Mouse (Mus musculus): ENCODE measurements around the gene Tnfsf14. TPM values are rescaled to one million over a fixed set of nuclear protein-coding genes. Genes with fewer than 3 reads are reported as not detected.

Gene Tnfsf14
- polyA plus RNA-seq (2012; rRNA removed; ENCODE audit: low replicate concordance), result 0.43 and 1.8 TPM in 2 replicates

DNA sequence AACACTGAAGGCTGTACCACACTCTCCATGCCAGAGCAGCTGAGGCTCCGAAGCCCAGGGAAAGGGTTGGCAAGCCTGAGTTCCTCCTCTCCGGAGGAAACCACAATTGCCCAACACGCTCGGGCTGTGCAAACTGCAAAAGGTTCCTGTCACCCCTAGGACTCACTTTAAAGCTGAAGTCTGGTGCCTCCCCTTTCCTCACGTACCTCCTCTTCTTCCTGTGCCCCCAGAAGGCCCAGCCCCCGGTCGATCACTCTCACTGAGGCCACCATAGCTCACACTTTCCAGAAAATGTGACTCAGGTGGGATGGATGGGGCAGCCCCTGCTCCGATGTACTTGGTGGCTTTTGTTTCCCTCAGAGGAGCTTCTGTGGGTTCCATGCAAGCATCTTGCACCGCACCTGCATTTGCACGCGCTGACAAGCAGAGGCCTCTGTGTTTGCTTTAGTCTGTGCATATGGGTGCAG, at the start of gene Tnfsf14:
Gene Tnfsf14, minus strand, starts transcription at position 137 of the 467 bp plus-strand sequence.

DNA sequence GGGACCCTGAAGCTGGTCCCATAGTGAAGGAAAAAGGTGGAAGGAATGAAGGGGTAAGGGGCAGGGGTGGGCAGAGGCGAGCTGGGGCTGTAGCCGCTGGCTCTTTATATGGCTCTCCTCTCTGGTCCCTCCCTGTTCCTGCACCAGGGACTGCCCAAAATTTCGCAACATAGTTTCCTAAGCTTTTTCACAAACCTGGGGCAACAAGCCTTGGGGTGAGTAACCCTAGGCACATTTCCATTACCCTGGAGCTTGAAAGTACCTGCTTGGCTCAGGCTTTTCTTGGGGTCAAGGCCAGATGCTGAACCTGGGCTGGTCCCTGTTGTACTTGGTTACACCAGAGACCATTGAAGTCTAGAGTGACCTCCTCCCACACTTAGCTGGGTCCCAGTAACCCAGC, 34.0 kb upstream of the Tnfsf14 start, which contains the start of gene C3:
Gene C3, minus strand, starts transcription at position 123 of the 400 bp plus-strand sequence.

DNA sequence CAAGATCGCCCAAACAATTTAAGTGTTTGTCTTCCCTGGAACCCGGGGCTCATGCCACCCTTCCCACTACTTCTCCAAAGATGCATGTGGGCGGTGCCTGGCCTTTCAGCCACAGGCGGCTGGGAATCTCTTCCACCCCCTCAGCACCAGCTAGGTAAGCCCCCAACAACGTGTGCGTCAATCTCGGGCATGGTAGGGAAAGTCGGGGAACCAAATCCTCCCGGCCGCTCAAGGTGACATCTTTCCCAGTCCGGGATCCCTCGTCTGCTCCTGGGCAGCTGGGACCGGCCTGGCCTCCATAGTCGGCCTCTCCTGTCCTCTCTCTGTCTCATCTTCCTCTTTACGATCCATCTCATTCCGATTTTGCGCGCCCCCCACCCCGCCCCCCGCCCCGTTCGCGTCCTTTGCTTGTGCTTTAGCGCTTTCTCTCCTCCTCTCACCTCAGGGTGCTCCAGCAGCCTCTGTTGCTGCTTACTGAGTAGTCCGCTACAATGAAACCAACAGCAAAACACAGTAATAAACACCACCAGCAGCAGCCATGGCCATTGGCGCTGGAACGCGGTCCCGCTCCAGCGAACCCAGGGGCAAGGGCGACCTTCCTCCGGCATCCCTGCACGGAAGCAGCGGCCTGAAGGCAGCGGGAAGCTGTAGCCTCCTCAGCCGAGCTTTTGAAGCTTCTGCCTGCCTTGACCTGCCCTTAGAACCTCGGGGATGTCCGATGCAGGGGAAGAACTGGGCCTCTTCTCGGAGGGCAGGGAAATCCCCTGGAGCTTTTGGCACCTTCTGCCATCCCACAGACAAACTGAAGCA, 44.8 kb downstream of the Tnfsf14 start, which contains the start of gene Cd70:
Gene Cd70, minus strand, starts transcription at position 784 of the 810 bp plus-strand sequence.

Other genes with a start within 250 kb of the Tnfsf14 start
- gene Acer1, start 212.1 kb downstream of the Tnfsf14 start, polyA plus RNA-seq (2012; rRNA removed; ENCODE audit: low replicate concordance), result 0.09 TPM in 1 of 2 replicates, not detected in the other
- 192 and 198 TPM in 2 replicates for gene Clpp, start 203.9 kb downstream of the Tnfsf14 start, polyA plus RNA-seq (2012; rRNA removed; ENCODE audit: low replicate concordance)
- 27.3 and 34.3 TPM in 2 replicates for gene Alkbh7, start 196.8 kb downstream of the Tnfsf14 start, polyA plus RNA-seq (2012; rRNA removed; ENCODE audit: low replicate concordance)
- gene Pspn, start 194.2 kb downstream of the Tnfsf14 start, polyA plus RNA-seq (2012; rRNA removed; ENCODE audit: low replicate concordance), result not detected in 2 replicates
- 22.9 and 36.9 TPM in 2 replicates for gene Gtf2f1, start 182.9 kb downstream of the Tnfsf14 start, polyA plus RNA-seq (2012; rRNA removed; ENCODE audit: low replicate concordance)
- 0.19 TPM in 1 of 2 replicates, not detected in the other for gene Gm17949, start 182.7 kb downstream of the Tnfsf14 start, polyA plus RNA-seq (2012; rRNA removed; ENCODE audit: low replicate concordance)
- gene Khsrp, start 162.7 kb downstream of the Tnfsf14 start, polyA plus RNA-seq (2012; rRNA removed; ENCODE audit: low replicate concordance), result 47.4 and 97.3 TPM in 2 replicates
- gene Slc25a41, start 152.5 kb downstream of the Tnfsf14 start, polyA plus RNA-seq (2012; rRNA removed; ENCODE audit: low replicate concordance), result 0.45 TPM in 1 of 2 replicates, not detected in the other
- 0.86 and 20.5 TPM in 2 replicates for gene Crb3, start 135.1 kb downstream of the Tnfsf14 start, polyA plus RNA-seq (2012; rRNA removed; ENCODE audit: low replicate concordance)
- 95.0 and 96.1 TPM in 2 replicates for gene Slc25a23, start 134.3 kb downstream of the Tnfsf14 start, polyA plus RNA-seq (2012; rRNA removed; ENCODE audit: low replicate concordance)
- 10.5 and 12.6 TPM in 2 replicates for gene Dennd1c, start 115.7 kb downstream of the Tnfsf14 start, polyA plus RNA-seq (2012; rRNA removed; ENCODE audit: low replicate concordance)
- gene Tubb4a, start 106.4 kb downstream of the Tnfsf14 start, polyA plus RNA-seq (2012; rRNA removed; ENCODE audit: low replicate concordance), result 6.0 and 22.0 TPM in 2 replicates
- 2.0 and 5.2 TPM in 2 replicates for gene Tnfsf9, start 88.9 kb downstream of the Tnfsf14 start, polyA plus RNA-seq (2012; rRNA removed; ENCODE audit: low replicate concordance)
- gene Cd70, start 44.4 kb downstream of the Tnfsf14 start, polyA plus RNA-seq (2012; rRNA removed; ENCODE audit: low replicate concordance), result not detected in 2 replicates
- 481 and 636 TPM in 2 replicates for gene C3, start 34.0 kb upstream of the Tnfsf14 start, polyA plus RNA-seq (2012; rRNA removed; ENCODE audit: low replicate concordance)
- 76.1 and 81.7 TPM in 2 replicates for gene Gpr108, start 54.3 kb upstream of the Tnfsf14 start, polyA plus RNA-seq (2012; rRNA removed; ENCODE audit: low replicate concordance)
- 39.3 and 57.0 TPM in 2 replicates for gene Trip10, start 55.3 kb upstream of the Tnfsf14 start, polyA plus RNA-seq (2012; rRNA removed; ENCODE audit: low replicate concordance)
- gene Vav1, start 84.9 kb upstream of the Tnfsf14 start, polyA plus RNA-seq (2012; rRNA removed; ENCODE audit: low replicate concordance), result 3.2 and 8.2 TPM in 2 replicates
- gene Adgre1, start 164.5 kb upstream of the Tnfsf14 start, polyA plus RNA-seq (2012; rRNA removed; ENCODE audit: low replicate concordance), result 25.7 and 48.8 TPM in 2 replicates

Data from subcutaneous adipose tissue, adult 2 months (tissue).